Mouse (Mus musculus): ENCODE data around the gene Pla2g12b.

DNA sequence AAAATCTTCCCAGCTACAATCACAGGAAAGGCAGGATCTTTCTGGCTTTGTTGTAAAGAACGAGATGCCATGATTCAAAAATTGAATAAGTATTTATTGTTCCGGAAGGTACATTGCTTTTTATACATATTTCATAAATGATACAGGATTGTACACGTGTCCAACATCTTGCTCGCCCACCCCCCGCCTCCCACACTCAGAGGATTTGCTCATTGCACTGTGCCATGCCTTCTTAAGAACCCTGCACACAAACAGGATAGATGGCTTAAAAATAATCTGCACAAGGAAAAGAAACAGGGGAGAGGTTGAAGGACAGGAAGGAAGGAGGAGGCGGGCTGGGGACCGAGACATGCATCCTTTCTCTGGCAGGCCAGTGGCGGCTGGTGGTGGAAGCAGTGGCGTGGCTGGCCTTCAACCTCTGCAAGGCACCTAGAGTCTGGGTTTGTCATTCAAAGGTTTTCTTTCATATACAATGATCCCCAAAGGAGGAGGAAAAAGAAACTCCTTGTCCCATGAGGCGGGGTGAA, 43.5 kb downstream of the Pla2g12b start:
- TF ChIP-seq POLR2A (IDR thresholded peaks at IDR 0.05; ENCODE audit: low read depth, low read length) (no peak), CTCF (conservative IDR thresholded peaks at IDR 0.05; ENCODE audit: insufficient read depth, insufficient read length, low read depth, low read length) (no peak)
